Mouse (Mus musculus) thymus, adult 2 months (tissue): ENCODE measurements around the gene Mthfs.

Experiments
- CTCF ChIP-seq: fragments of 200-500 bp; IDR thresholded peaks from 2 replicates; pipeline ENCODE4 v1.5.1; 2012; ENCODE audit warnings: mild to moderate bottlenecking, control low read depth, low read length, moderate library complexity, borderline replicate concordance; ENCODE audit not compliant: control insufficient read depth, poor library complexity, insufficient read depth; ENCODE audit errors: extremely low read depth
- POLR2A ChIP-seq: fragments of 200-500 bp; IDR thresholded peaks from 2 replicates; pipeline ENCODE4 v1.6.1; 2012; ENCODE audit warnings: mild to moderate bottlenecking, low read length, control low read depth, moderate library complexity; ENCODE audit not compliant: control insufficient read depth, poor library complexity, insufficient read depth; ENCODE audit errors: extremely low read depth

- TF ChIP-seq CTCF (no peak), POLR2A (no peak)
Observed at GRCm38 (mm10) chr9:89294121-89294520, 83.6 kb downstream of the Mthfs start.
